Mouse (Mus musculus) cerebellum, postnatal 25 days (tissue): ENCODE measurements at regions not wholly inside any gene's neighbourhood (a gene's known extent, or its start where the extent isn't known, plus 50 kb on each side); places are given as distances from the start of the nearest gene placed in this dataset.

Source experiments
- DNase-seq, 2 experiments: peaks; one replicate each; pipeline ENCODE4 v3.0.0; 2021; ENCODE audit warnings: mixed read lengths in 2 of 2

DNA sequence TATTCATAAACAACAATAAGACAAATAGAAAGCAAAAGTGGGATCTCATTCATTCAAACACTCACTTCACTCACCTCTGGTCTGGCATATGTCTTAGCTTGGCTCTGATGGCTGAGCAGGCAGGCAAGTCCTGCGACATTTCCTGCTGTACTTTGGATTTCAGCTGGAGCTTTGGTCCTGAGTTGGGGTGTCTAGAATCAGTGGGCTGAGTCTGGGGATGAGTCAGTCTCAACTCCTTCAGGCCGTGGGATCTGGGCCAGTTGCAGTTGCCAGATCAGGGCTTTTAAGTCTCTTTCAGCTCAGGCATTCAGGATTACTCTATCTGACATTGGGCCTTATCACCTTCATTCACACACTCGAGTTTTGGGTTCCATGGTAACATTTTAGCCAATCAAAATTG is 454.1 kb downstream of the Adra2a start:
- DNase-seq = no peak

DNA sequence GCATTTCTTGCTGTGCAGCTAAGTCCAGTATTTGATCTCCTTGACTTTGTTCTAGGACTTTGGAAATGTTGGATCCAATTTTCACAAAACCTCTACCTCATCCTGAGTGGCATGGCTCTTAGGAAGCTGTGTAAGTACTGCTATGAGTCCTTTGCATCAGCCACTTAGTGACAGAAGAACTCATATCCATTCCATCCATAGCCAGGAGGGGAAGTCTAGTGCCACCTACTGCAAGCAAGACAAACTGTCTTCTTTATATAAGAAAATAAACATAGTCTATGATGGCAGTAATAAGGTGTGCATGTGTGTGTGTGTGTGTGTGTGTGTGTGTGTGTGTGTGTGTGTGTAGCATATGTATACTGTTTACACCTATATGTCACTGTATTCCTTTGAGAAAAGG is 489.9 kb downstream of the Adra2a start:
- no peak for DNase-seq

DNA sequence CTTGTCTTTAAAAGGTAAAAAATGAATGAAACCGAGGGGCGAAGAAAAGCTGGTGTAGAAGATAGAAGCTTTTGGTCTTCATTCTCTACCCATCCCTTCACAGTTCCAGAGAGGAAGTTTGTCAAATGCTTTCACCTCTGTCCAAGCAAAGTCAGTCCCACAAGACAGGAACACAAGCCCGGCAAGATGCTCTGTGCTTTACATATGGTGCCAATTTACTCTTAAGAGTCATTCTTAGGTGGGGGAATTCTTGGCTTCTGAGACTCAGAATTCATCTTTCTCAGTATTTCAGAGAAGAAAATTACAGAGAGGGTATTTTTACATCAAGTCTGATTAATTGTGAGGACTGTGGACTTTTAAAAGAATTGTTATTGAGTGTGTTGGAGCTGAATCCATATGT is 511.4 kb downstream of the Adra2a start:
- no peak for DNase-seq

DNA sequence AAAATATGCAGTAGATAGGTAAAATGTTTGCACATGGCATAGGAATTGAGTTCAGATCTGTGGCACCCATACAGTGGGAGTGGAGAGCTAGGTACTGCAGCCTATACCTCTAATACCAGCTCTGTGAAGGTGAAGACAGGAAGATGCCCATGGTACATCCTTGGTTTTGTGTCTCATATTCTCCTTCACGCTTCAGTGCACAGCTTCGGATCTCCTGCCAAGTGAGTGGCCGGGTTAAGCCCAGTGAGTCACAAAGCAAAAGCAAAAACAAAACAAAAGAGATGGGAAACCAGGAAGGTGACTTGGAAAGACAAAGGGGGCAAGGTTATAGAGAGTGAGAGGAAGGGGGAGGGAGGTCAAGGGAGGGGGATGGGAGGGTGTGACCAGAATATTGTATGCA is 514.0 kb downstream of the Adra2a start:
- peak in 1 of 2 experiments; percentile 21 for DNase-seq

DNA sequence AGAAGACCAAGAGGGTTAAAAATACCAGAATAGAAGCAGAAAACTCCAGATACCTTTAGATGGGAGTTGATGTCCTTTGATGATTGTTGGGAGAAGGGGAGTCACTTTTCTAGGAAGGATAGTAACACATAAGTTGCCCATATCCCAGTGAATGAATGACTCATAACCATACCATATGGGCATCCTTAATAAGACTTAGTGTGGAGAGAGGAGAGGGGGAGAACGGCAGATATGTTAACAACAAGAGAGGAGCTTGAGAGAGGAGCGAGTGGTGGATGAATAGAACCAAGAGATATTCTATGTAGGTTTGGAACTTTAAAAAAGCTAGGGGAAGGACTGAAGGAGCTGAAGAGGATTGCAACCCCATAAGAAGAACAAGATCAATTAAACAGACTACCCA is 539.6 kb downstream of the Adra2a start:
- DNase-seq = no peak

DNA sequence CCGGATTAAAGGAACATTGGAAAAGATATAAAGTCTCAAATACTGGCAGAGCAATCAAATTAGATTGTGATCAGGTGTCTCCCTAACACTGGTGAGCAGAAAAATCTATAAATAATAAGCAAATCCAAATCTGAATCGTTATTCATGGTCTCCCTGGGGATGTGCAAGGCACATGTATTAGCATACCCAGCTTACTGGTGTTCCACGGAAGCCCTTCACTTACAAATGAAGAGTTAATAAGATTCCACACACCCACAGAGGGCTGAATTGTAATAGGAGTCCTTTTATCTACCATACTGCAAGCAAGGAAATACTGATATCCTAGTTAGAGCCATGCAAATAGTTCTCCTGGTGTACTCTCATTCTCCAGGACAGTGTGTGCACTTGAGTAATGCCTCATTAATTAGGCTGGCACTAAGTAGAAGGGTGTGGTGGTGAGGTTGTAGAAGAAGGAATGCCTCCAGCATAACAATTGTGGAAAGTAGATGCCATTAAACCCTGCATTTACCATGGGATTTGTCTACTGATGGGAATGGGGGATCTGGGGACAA is 540.8 kb downstream of the Adra2a start:
- DNase-seq = no peak

DNA sequence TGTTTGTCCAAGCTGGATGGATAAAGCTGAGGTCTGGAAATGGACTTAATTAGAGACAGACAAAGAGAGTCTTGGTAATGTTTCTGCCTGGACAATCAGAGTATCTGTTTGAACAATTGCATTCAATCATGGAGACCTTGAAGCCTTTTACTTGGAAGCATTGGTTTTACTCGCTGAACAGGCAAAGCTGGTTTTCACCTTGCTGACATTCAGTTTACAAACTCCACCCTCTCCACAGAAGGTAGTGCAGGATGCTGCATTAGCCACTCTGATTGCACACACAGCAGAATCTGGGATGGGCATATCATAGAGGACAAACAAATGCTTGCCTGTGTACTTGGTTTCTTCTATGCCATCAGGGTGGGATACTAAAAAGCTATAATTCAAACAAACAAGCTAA is 541.4 kb downstream of the Adra2a start:
- DNase-seq = no peak

DNA sequence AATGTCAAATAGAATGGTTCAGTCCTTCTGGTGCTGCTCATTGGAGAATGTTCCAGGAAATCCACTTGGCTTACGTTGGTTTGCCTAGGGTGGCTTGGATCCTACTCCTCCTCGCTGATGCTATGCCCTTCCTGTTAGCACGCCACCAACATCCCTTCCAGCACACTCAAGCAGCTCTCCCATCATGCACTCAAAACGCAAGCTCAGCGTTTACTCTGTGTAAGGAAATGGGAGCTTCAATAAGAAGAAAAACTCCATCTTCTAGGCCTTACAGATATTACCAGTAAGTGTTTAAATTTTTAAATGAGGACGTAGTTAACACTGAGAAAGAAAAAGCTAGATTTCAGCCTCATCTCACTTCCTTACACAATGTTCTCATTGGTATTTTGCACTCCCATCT is 523.7 kb downstream of the Gpam start:
- no peak for DNase-seq

DNA sequence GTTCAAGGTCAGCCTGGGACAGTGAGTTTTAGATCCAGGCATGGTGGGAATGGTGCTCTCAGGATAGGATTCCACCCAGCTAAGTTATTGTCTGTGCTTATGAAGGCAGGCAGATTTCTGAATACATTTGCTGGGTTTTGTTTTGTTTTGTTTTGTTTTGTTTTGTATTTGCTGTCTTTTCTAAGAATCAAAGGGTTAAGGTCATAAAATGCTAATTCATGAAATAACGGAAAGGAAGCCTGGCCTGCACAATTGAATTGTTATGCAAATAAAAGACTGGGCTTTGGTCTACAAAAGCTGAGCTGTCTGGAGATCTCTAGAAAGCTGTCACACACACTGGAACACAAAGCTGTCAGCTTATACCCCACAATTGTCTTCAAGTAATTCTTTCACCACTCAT is 521.7 kb downstream of the Gpam start:
- DNase-seq = no peak

DNA sequence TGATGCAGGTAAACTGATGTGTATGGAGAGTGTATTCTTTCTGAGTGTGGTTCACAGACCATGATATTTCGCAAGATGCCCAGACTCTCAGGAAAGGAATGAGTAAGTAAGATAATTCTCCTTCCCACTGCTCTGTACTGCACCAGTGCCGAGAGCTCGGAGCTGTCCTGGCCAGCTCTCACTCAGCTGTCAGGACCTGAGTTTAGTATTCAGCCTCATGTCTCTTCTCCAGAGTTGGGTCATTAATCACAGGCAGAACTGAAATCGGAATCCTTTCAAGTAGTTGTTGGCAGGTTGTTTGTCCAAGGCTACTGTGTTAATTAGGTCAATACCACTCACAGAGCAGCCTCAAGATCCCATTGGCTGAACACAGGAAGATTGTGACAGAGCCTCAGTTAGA is 510.1 kb downstream of the Gpam start:
- no peak for DNase-seq
